Mouse (Mus musculus) heart, embryonic 15.5 days (tissue): ENCODE results near the gene Ell. TPM values are rescaled to one million over a fixed set of nuclear protein-coding genes. Genes with fewer than 3 reads are reported as not detected.
"Not testable (repeated sequence)": the region's sequence is repeated elsewhere in the genome, so short reads cannot be mapped to it uniquely, and the experiment has no call there.

Experiments
- ATAC-seq: fragments of 200-750 bp; cut with Nextera tagmentation; replicated peaks from 2 replicates; pipeline ENCODE4 v1.8.0; 2017; ENCODE audit warnings: low read depth, moderate TSS enrichment; ENCODE audit not compliant: insufficient number of reproducible peaks, insufficient read depth, low FRiP score
- H3K27ac ChIP-seq: fragments of 300-500 bp; sonication (generic); 2 replicates; pipeline ENCODE4 v1.5.1; 2015; ENCODE audit warnings: mild to moderate bottlenecking, inconsistent platforms
- H3K27me3 ChIP-seq: fragments of 300-500 bp; sonication (generic); 2 replicates; pipeline ENCODE4 v1.6.1; 2015; ENCODE audit warnings: inconsistent platforms
- H3K36me3 ChIP-seq: fragments of 300-500 bp; sonication (generic); 2 replicates; pipeline ENCODE4 v1.6.1; 2015; ENCODE audit warnings: mild to moderate bottlenecking, inconsistent platforms
- H3K4me1 ChIP-seq: fragments of 300-500 bp; sonication (generic); replicated peaks from 2 replicates; pipeline ENCODE4 v1.6.1; 2015; ENCODE audit warnings: inconsistent platforms
- H3K4me2 ChIP-seq: fragments of 300-500 bp; sonication (generic); 2 replicates; pipeline ENCODE4 v1.6.1; 2015; ENCODE audit warnings: inconsistent platforms, mild to moderate bottlenecking, moderate library complexity
- H3K4me3 ChIP-seq: fragments of 300-500 bp; sonication (generic); 2 replicates; pipeline ENCODE4 v1.5.1; 2015; ENCODE audit warnings: mild to moderate bottlenecking, inconsistent platforms
- H3K9ac ChIP-seq: fragments of 300-500 bp; sonication (generic); 2 replicates; pipeline ENCODE4 v1.6.1; 2015; ENCODE audit warnings: mild to moderate bottlenecking, inconsistent platforms
- H3K9me3 ChIP-seq: fragments of 300-500 bp; sonication (generic); replicated peaks from 2 replicates; pipeline ENCODE4 v1.6.1; 2016; ENCODE audit warnings: inconsistent platforms
- WGBS: fragments of 180-500 bp; shearing (Covaris S2); methylation state at CpG from one replicate; pipeline ENCODE4 v1.1.7; 2015; ENCODE audit warnings: mixed read lengths; 5-methylcytosine and 5-hydroxymethylcytosine counted together
- polyA plus RNA-seq: library from polyadenylated mRNA; unstranded; fragments of >200 nt; fragmentation: Nextera tagmentation; extraction: Ambion mirVana; gene quantifications from 2 replicates; pipeline ENCODE4 v1.2.1, GENCODE M21; 2015

Gene Ell
- polyA plus RNA-seq, 1 experiment from 2014 or later, result 10.8 TPM

DNA sequence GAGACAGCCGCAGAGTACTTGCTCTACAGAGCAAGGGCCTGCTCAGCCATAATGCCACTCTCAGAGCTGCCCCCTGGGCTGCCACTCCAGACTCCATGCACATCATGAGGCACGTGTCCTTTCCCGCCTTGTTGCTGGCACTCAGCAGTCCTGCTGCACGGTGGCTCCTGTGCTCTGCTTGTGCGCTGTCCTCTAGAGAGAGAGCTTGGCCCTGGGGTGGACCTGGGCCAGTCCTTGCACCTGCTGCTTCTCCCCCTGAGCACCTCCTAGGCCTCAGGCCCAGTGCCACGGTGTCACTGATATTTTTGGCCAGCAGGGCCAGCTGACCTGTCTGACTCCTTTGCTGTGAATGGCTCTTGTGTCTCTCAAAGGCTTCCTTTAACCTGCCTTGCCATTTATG, 31.7 kb downstream of the Ell start:
- no peaks in the 10 kb centered on the region for H3K27me3 ChIP-seq
- no peaks in the 10 kb centered on the region for H3K9me3 ChIP-seq
- WGBS, result 46% methylated on average over 6 of the region's 6 CpGs
- no peaks in the 10 kb centered on the region for H3K36me3 ChIP-seq
- peak; percentile 81 for ATAC-seq
- no peak overlapping the region for H3K9ac ChIP-seq
- H3K4me1 ChIP-seq, result peaks cover 44% of the 10 kb centered on the region
- no peak overlapping the region for H3K4me2 ChIP-seq
- H3K27ac ChIP-seq, result peak overlapping the region; percentile 71
- no peak overlapping the region for H3K4me3 ChIP-seq

- peak overlapping the region; percentile 29 for H3K27ac ChIP-seq
Measured at GRCm38 (mm10) chr8:70574302-70574701, 35.0 kb downstream of the Ell start.

DNA sequence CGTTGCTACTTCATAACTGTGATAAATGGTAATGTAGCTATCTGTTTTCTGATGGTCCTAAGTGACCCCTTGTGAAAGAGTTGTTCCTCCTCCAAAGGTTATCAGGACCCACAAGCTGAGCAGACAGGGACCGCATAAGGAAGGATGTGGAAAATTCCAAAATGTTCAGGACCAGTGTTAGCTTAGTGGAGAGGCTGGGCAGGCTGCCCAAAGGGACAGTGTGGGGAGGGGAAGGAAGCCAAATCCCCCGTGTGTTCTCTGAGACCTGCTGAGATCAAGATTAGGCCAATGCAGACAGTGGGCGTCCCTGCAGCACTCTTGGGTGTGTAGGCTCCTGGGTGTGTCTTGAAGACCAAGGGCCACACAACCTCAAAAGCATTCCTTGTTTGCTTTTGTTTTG, 35.7 kb downstream of the Ell start:
- no peak for ATAC-seq
- no peak overlapping the region for H3K9ac ChIP-seq
- peak overlapping the region; percentile 29 for H3K27ac ChIP-seq
- H3K36me3 ChIP-seq, result peaks cover 17% of the 10 kb centered on the region; the same call in 1 of the 2 replicates
- WGBS, result 39% methylated on average over 4 of the region's 4 CpGs
- no peak overlapping the region for H3K4me2 ChIP-seq
- no peaks in the 10 kb centered on the region for H3K27me3 ChIP-seq
- peaks cover 30% of the 10 kb centered on the region for H3K4me1 ChIP-seq
- H3K9me3 ChIP-seq, result no peaks in the 10 kb centered on the region
- H3K4me3 ChIP-seq, result no peak overlapping the region

More at GRCm38 (mm10) chr8:70574302-70574701, 35.0 kb downstream of the Ell start:
- H3K9me3 ChIP-seq, result no peaks in the 10 kb centered on the region
- H3K9ac ChIP-seq, result no peak overlapping the region
- no peaks in the 10 kb centered on the region for H3K27me3 ChIP-seq
- no peak overlapping the region for H3K4me2 ChIP-seq
- peaks cover 34% of the 10 kb centered on the region for H3K4me1 ChIP-seq
- ATAC-seq, result no peak
- H3K36me3 ChIP-seq, result peaks cover 15% of the 10 kb centered on the region; the same call in 1 of the 2 replicates
- H3K4me3 ChIP-seq, result no peak overlapping the region

- H3K27me3 ChIP-seq, result no peaks in the 10 kb centered on the region
- H3K4me2 ChIP-seq, result no peak overlapping the region
- H3K4me3 ChIP-seq, result no peak overlapping the region
- H3K9me3 ChIP-seq, result no peaks in the 10 kb centered on the region
- H3K36me3 ChIP-seq, result peaks cover 38% of the 10 kb centered on the region
- 96% methylated on average over 3 of the region's 3 CpGs for WGBS
- H3K27ac ChIP-seq, result no peak overlapping the region
- peaks cover 11% of the 10 kb centered on the region for H3K4me1 ChIP-seq
- ATAC-seq, result no peak
- H3K9ac ChIP-seq, result no peak overlapping the region
Measured at GRCm38 (mm10) chr8:70577207-70577606, 38.0 kb downstream of the Ell start.

GRCm38 (mm10) chr8:70583476-70584387, 44.5 kb downstream of the Ell start:
- Histone ChIP-seq H3K9me3 (no peaks in the 10 kb centered on the region), H3K4me1 (peaks cover 4% of the 10 kb centered on the region), H3K4me3 (no peak overlapping the region), H3K9ac (no peak overlapping the region), H3K36me3 (peaks cover 79% of the 10 kb centered on the region), H3K4me2 (no peak overlapping the region), H3K27me3 (no peaks in the 10 kb centered on the region), H3K27ac (no peak overlapping the region)
- 89% methylated on average over 18 of the region's 18 CpGs for WGBS
- 0 out of 2 replicates have a peak, but pooled peaks have one; percentile 11 for ATAC-seq

DNA sequence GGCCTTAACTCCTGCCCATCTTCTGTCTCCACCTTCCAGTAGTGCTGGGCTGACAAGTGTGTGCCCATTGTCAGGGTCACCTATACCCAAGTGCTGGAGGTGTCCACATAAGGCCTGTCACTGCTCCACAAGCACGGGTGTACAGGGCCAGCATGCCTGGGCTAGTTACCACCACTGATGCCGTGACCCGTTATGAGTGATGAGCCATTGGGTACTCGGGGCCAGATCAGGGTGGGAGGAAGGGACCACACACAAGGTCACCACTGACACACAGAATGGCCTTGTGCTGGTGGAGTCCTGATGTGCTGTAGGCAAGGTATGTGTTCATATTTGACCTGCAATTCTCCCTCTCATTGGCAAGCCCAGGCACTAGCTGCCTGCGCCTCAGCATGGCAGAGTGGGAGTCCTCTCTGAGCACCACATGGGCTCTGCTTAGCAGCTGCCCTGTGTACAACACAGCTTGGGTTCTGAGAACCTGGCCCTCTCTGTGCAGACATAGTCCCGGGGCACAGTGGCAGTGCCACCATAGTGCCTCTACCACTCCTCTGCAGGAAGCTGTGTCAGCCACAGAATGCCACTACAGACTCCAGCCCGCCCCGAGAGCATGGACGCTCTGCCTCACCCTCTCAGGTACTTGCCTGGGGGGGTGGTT, 45.5 kb downstream of the Ell start:
- no peak for ATAC-seq
- Histone ChIP-seq H3K27me3 (no peaks in the 10 kb centered on the region), H3K9me3 (no peaks in the 10 kb centered on the region), H3K4me3 (no peak overlapping the region), H3K27ac (no peak overlapping the region), H3K36me3 (peaks cover 80% of the 10 kb centered on the region), H3K4me2 (no peak overlapping the region), H3K4me1 (peaks cover 4% of the 10 kb centered on the region), H3K9ac (no peak overlapping the region)
- 86% methylated on average over 9 of the region's 9 CpGs for WGBS

- peak; percentile 37; the same call in 1 of the 2 replicates for ATAC-seq
- 36% methylated on average over 7 of the region's 7 CpGs for WGBS
Measured at GRCm38 (mm10) chr8:70585258-70585652, 46.0 kb downstream of the Ell start.

GRCm38 (mm10) chr8:70587955-70588354, 48.7 kb downstream of the Ell start:
- H3K9me3 ChIP-seq, H3K4me2 ChIP-seq, H3K9ac ChIP-seq, ATAC-seq, H3K27me3 ChIP-seq, H3K4me3 ChIP-seq, H3K27ac ChIP-seq: not testable (repeated sequence)
- peaks cover 13% of the 10 kb centered on the region for H3K4me1 ChIP-seq
- WGBS, result 79% methylated on average over 4 of the region's 4 CpGs
- peaks cover 62% of the 10 kb centered on the region for H3K36me3 ChIP-seq

More at GRCm38 (mm10) chr8:70585258-70585652, 46.0 kb downstream of the Ell start:
- H3K4me2 ChIP-seq, result no peak overlapping the region
- no peak overlapping the region for H3K4me3 ChIP-seq
- peaks cover 79% of the 10 kb centered on the region for H3K36me3 ChIP-seq
- H3K27me3 ChIP-seq, result no peaks in the 10 kb centered on the region
- H3K9ac ChIP-seq, result no peak overlapping the region
- peaks cover 4% of the 10 kb centered on the region for H3K4me1 ChIP-seq
- no peak overlapping the region for H3K27ac ChIP-seq
- no peaks in the 10 kb centered on the region for H3K9me3 ChIP-seq

GRCm38 (mm10) chr8:70591569-70591968, 52.3 kb downstream of the Ell start:
- no peaks in the 10 kb centered on the region for H3K9me3 ChIP-seq
- 64% methylated on average over 12 of the region's 12 CpGs for WGBS
- H3K4me2 ChIP-seq, result no peak overlapping the region
- peak overlapping the region; percentile 46 for H3K27ac ChIP-seq
- peaks cover 35% of the 10 kb centered on the region for H3K4me1 ChIP-seq
- no peak for ATAC-seq
- peaks cover 38% of the 10 kb centered on the region; the same call in 1 of the 2 replicates for H3K36me3 ChIP-seq
- H3K4me3 ChIP-seq, result no peak overlapping the region
- no peak overlapping the region for H3K9ac ChIP-seq
- no peaks in the 10 kb centered on the region for H3K27me3 ChIP-seq

GRCm38 (mm10) chr8:70593173-70593572, 53.9 kb downstream of the Ell start:
- H3K27ac ChIP-seq, result peak overlapping the region; percentile 88
- no peaks in the 10 kb centered on the region for H3K9me3 ChIP-seq
- ATAC-seq, result no peak
- peak overlapping the region; percentile 58; the same call in 1 of the 2 replicates for H3K4me3 ChIP-seq
- peaks cover 27% of the 10 kb centered on the region; the same call in 1 of the 2 replicates for H3K36me3 ChIP-seq
- H3K27me3 ChIP-seq, result no peaks in the 10 kb centered on the region
- 45% methylated on average over 8 of the region's 8 CpGs for WGBS
- peak overlapping the region; percentile 93 for H3K4me2 ChIP-seq
- peak overlapping the region; percentile 48; the same call in 1 of the 2 replicates for H3K9ac ChIP-seq
- peaks cover 49% of the 10 kb centered on the region for H3K4me1 ChIP-seq

- H3K4me2 ChIP-seq, result peak within 1 kb of the TSS; percentile 93
- H3K27ac ChIP-seq, result peak within 1 kb of the TSS; percentile 88
- no peaks in the 10 kb centered on the region for H3K27me3 ChIP-seq
- H3K9ac ChIP-seq, result peak within 1 kb of the TSS; percentile 66
- peak; percentile 86 for ATAC-seq
- H3K4me3 ChIP-seq, result peak within 1 kb of the TSS; percentile 58
- WGBS, result under 1% methylated on average over 39 of the region's 40 CpGs
- H3K4me1 ChIP-seq, result peaks cover 56% of the 10 kb centered on the region
- peaks cover 20% of the 10 kb centered on the region; the same call in 1 of the 2 replicates for H3K36me3 ChIP-seq
- H3K9me3 ChIP-seq, result no peaks in the 10 kb centered on the region
Measured at GRCm38 (mm10) chr8:70593961-70594609, 54.8 kb downstream of the Ell start, which contains the start of gene Isyna1. Gene Isyna1 (plus strand): TSS chr8:70594373.
